Mouse (Mus musculus): ENCODE results near the gene Eme1. TPM values are rescaled to one million over a fixed set of nuclear protein-coding genes. Genes with fewer than 3 reads are reported as not detected.
"Not testable (repeated sequence)": the region's sequence is repeated elsewhere in the genome, so short reads cannot be mapped to it uniquely, and the experiment has no call there.

The Eme1 gene
- polyA plus RNA-seq (2015; fragmentation: Nextera tagmentation; extraction: Ambion mirVana): 6.2 and 6.4 TPM in 2 replicates

DNA sequence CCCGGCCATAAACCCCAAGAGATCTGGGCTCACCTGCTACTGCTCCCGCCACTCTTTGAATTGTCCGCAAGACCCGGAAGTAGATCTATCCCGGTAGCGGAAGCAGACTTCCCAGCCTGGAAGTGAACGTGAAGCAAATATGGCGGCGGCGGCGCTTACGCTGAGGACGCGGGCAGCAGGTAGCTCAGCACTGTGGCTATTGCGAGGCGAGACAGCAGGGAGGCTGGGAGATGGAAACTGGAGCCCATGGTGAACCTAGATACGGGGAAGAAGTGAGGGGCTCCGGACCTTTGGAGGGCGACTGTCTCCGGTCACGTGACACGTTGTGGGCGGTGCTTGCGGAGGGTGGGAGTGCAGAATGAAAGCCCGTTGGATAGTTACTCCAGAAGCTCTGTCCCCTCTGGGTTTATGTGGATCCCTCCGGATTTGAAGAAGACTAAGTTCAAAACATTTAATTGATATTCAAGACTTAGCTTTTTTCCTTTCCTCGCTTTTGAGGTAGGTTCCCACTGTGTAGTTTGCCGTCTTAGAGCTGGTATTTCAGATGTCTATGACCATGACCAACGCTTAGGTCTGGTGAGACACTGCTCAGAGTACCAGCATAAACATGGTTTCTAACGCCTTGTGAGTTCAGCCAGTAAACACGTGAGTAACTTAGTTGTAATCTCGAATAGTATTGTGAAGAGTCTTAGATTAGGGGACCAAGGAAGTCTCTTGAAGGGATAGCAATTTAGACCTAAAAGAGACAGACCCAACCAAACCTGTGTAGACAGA lies at the start of gene Eme1, which contains the start of gene Mrpl27:
Eme1 (minus strand) TSS at position 302 of the 774 bp plus-strand sequence.
Mrpl27 (plus strand) TSS at position 105 of the 774 bp plus-strand sequence.
- Histone ChIP-seq H3K27me3 (no peaks in the 10 kb centered on the region), H3K4me3 (peak within 1 kb of the TSS; percentile 63), H3K27ac (peak within 1 kb of the TSS; percentile 95), H3K4me1 (replicated peaks) (peaks cover 23% of the 10 kb centered on the region), H3K4me2 (peak within 1 kb of the TSS; percentile 82), H3K36me3 (peaks cover 25% of the 10 kb centered on the region), H3K9me3 (no peaks in the 10 kb centered on the region), H3K9ac (peak within 1 kb of the TSS; percentile 72)
- WGBS: 2% methylated on average over 32 of the region's 32 CpGs
- ATAC-seq (ENCODE audit: low FRiP score): peak; percentile 89

- H3K36me3 ChIP-seq: no peaks in the 10 kb centered on the region
- no peak for ATAC-seq (ENCODE audit: low FRiP score)
- no peak overlapping the region for H3K27ac ChIP-seq
- no peak overlapping the region for H3K4me2 ChIP-seq
- no peak overlapping the region for H3K9ac ChIP-seq
- 45% methylated on average over 3 of the region's 3 CpGs for WGBS
- no peaks in the 10 kb centered on the region for H3K27me3 ChIP-seq
- no peaks in the 10 kb centered on the region for H3K9me3 ChIP-seq
- H3K4me1 ChIP-seq (replicated peaks): peaks cover 18% of the 10 kb centered on the region
- no peak overlapping the region for H3K4me3 ChIP-seq
These were observed 48.4 kb upstream of the Eme1 start for GRCm38 (mm10) chr11:94702216-94702610.

- H3K4me3 ChIP-seq: no peak overlapping the region
- ATAC-seq (ENCODE audit: low FRiP score): no peak
- WGBS: 59% methylated on average over 27 of the region's 27 CpGs
These were observed 47.8 kb upstream of the Eme1 start for GRCm38 (mm10) chr11:94701401-94702215.

GRCm38 (mm10) chr11:94699399-94699798 lies 45.6 kb upstream of the Eme1 start:
- H3K36me3 ChIP-seq: no peaks in the 10 kb centered on the region
- ATAC-seq (ENCODE audit: low FRiP score): no peak
- WGBS: 100% methylated on average over 3 of the region's 3 CpGs
- no peaks in the 10 kb centered on the region for H3K9me3 ChIP-seq
- H3K4me3 ChIP-seq: no peak overlapping the region
- no peak overlapping the region for H3K4me2 ChIP-seq
- no peaks in the 10 kb centered on the region for H3K27me3 ChIP-seq
- H3K27ac ChIP-seq: no peak overlapping the region
- no peak overlapping the region for H3K9ac ChIP-seq
- peaks cover 18% of the 10 kb centered on the region for H3K4me1 ChIP-seq (replicated peaks)

More at GRCm38 (mm10) chr11:94701401-94702215, 47.8 kb upstream of the Eme1 start:
- Histone ChIP-seq H3K9me3 (no peaks in the 10 kb centered on the region), H3K9ac (no peak overlapping the region), H3K4me2 (0 out of 2 replicates have a peak overlapping the region, but pooled peaks have one; percentile 3), H3K27me3 (no peaks in the 10 kb centered on the region), H3K27ac (no peak overlapping the region), H3K36me3 (no peaks in the 10 kb centered on the region), H3K4me1 (replicated peaks) (peaks cover 18% of the 10 kb centered on the region)

DNA sequence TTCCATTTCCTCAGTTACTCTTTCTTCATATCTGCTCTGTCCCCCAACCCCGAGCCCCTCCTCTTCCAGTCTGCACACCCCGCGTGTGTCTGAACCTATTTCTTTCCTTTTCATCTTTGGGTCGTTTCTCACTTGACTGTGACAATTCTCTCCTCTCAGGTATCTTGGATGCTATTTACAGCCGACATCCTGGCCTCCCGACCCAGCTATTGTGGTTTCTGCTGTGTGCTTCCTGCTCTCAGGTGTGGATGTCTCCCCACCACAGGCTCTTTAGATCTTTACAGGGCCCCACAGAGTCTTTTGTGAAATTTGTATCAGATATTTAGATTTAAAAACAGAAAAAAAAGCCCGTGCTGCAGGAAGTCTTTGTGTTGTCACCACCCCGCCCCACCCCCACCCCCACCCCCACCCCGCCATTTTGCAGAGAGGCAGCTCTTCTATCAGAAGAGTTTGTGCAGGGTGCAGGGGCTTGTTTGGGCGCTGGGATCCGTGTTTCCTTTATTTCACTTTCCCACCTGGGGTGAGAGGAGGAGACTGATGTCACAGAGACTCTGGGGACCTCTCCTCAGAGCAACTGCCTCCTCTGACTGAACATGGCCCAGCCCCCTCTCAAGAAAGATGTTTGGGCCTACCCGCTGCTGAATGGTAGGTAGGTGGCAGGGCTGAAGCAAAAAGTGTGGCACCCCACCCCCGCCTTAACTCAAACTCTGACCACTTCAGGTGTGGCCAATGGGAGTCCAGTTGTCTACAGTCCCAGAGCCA lies 44.1 kb upstream of the Eme1 start:
- Histone ChIP-seq H3K36me3 (no peaks in the 10 kb centered on the region), H3K4me2 (no peak overlapping the region), H3K27ac (no peak overlapping the region), H3K4me3 (no peak overlapping the region), H3K9ac (no peak overlapping the region), H3K27me3 (no peaks in the 10 kb centered on the region), H3K4me1 (replicated peaks) (peaks cover 18% of the 10 kb centered on the region), H3K9me3 (no peaks in the 10 kb centered on the region)
- 47% methylated on average over 13 of the region's 13 CpGs for WGBS
- ATAC-seq (ENCODE audit: low FRiP score): no peak

GRCm38 (mm10) chr11:94697140-94697539 lies 43.4 kb upstream of the Eme1 start:
- 92% methylated on average over 2 of the region's 2 CpGs for WGBS

DNA sequence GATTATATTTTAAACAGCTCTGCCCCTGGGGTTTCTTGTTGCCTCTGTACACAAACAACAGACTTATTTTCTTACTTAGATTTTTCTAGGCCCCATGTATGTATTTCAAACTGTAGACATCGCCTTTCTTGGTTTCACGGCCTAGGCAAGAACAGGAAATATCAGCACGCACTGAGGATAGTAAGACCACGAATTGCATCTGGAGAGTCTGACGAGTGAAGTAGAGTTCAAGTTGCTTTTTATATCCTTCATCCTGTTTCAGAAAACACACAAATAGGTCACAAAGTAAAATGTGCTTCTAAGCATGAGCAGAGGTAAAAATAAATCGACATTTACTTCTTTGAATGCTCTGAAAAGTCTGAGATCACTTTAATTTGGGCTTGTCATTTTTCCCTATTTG lies 41.7 kb upstream of the Eme1 start:
- no peak for ATAC-seq (ENCODE audit: low FRiP score)
- Histone ChIP-seq H3K36me3 (no peaks in the 10 kb centered on the region), H3K27me3 (no peaks in the 10 kb centered on the region), H3K9me3 (no peaks in the 10 kb centered on the region), H3K4me2 (no peak overlapping the region), H3K27ac (no peak overlapping the region), H3K4me3 (no peak overlapping the region), H3K4me1 (replicated peaks) (0 out of 2 replicates have a peak, but pooled peaks cover 4% of the 10 kb centered on the region), H3K9ac (no peak overlapping the region)
- 80% methylated on average over 6 of the region's 6 CpGs for WGBS

More at GRCm38 (mm10) chr11:94697140-94697539, 43.4 kb upstream of the Eme1 start:
- H3K27ac ChIP-seq: no peak overlapping the region
- no peaks in the 10 kb centered on the region for H3K36me3 ChIP-seq
- H3K9ac ChIP-seq: no peak overlapping the region
- H3K4me1 ChIP-seq (replicated peaks): peaks cover 16% of the 10 kb centered on the region
- H3K27me3 ChIP-seq: no peaks in the 10 kb centered on the region
- no peak overlapping the region for H3K4me3 ChIP-seq
- H3K4me2 ChIP-seq: no peak overlapping the region
- no peak for ATAC-seq (ENCODE audit: low FRiP score)
- no peaks in the 10 kb centered on the region for H3K9me3 ChIP-seq

DNA sequence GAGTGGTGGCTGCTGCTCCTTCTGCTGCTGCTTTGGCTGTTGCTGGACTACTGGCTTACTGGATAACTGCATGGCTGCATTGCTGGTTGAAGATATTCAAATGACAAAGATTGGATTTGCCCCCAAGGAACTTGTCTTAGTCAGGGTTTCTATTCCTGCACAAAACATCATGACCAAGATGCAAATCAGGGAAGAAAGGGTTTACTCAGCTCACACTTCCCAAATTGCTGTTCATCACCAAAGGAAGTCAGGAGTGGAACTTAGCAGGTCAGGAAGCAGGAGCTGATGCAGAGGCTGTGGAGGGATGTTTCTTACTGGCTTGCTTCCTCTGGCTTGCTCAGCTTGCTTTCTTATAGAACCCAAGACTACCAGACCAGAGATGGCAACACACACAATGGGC lies 38.7 kb upstream of the Eme1 start:
- ATAC-seq (ENCODE audit: low FRiP score); H3K36me3 ChIP-seq; H3K4me1 ChIP-seq (replicated peaks); H3K27ac ChIP-seq; H3K4me3 ChIP-seq; H3K9ac ChIP-seq; H3K27me3 ChIP-seq; H3K4me2 ChIP-seq; H3K9me3 ChIP-seq: not testable (repeated sequence)

GRCm38 (mm10) chr11:94687178-94687577 lies 33.4 kb upstream of the Eme1 start:
- Histone ChIP-seq H3K9ac (no peak overlapping the region), H3K9me3 (no peaks in the 10 kb centered on the region), H3K4me2 (no peak overlapping the region), H3K4me1 (replicated peaks) (no peaks in the 10 kb centered on the region), H3K36me3 (no peaks in the 10 kb centered on the region), H3K27ac (no peak overlapping the region), H3K27me3 (no peaks in the 10 kb centered on the region), H3K4me3 (no peak overlapping the region)
- WGBS: 84% methylated on average over 6 of the region's 6 CpGs
- ATAC-seq (ENCODE audit: low FRiP score): no peak

GRCm38 (mm10) chr11:94682427-94682826 lies 28.7 kb upstream of the Eme1 start:
- no peak overlapping the region for H3K4me3 ChIP-seq
- no peak overlapping the region for H3K9ac ChIP-seq
- H3K36me3 ChIP-seq: no peaks in the 10 kb centered on the region
- H3K27ac ChIP-seq: no peak overlapping the region
- no peak for ATAC-seq (ENCODE audit: low FRiP score)
- no peaks in the 10 kb centered on the region for H3K9me3 ChIP-seq
- peaks cover 8% of the 10 kb centered on the region for H3K4me1 ChIP-seq (replicated peaks)
- H3K4me2 ChIP-seq: no peak overlapping the region
- 86% methylated on average over 7 of the region's 7 CpGs for WGBS
- H3K27me3 ChIP-seq: no peaks in the 10 kb centered on the region

DNA sequence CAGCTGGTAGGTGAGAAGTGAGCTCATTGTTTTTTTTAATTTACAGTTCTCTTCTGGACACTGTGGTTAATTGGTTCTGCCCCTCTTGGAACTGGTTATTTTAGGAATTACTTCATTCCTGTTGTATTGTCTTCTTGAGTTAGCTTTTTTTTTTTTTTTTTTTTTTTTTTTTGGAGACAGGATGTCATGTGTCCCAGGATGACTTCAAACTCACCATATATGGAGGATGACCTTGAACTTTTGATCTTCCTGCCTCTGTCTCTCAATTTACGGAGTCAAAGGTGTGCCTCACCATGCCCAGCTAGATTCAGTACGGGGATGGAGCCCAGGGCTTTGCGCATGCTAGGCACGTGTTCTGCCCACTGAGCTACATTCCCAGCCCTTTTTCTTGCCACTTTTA lies 27.9 kb upstream of the Eme1 start:
- peaks cover 9% of the 10 kb centered on the region for H3K4me1 ChIP-seq (replicated peaks)
- no peaks in the 10 kb centered on the region for H3K9me3 ChIP-seq
- H3K4me3 ChIP-seq: no peak overlapping the region
- ATAC-seq (ENCODE audit: low FRiP score): no peak
- no peak overlapping the region for H3K27ac ChIP-seq
- no peak overlapping the region for H3K9ac ChIP-seq
- no peak overlapping the region for H3K4me2 ChIP-seq
- 87% methylated on average over 4 of the region's 4 CpGs for WGBS
- H3K27me3 ChIP-seq: no peaks in the 10 kb centered on the region
- no peaks in the 10 kb centered on the region for H3K36me3 ChIP-seq

DNA sequence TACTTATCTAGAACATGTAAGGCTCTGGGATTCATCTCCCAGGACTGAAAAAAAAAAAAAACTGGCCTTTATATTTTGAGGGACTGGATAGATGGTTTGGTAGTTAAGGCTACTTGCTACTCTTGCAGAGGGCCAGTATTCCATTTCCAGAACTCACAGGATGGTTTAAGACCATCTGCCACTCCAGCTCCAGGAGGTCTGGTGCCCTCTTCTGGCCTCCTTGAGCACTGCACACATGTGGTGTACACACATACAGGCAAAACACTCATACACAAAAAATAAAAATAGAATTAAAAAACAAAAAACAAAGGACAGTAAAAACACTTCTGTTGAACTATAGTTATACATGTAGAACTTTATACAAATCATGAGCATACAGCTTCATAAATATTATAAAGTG lies 26.9 kb upstream of the Eme1 start:
- H3K4me2 ChIP-seq: no peak overlapping the region
- H3K4me3 ChIP-seq: no peak overlapping the region
- no peaks in the 10 kb centered on the region for H3K27me3 ChIP-seq
- no peaks in the 10 kb centered on the region for H3K9me3 ChIP-seq
- H3K27ac ChIP-seq: no peak overlapping the region
- ATAC-seq (ENCODE audit: low FRiP score): no peak
- peaks cover 19% of the 10 kb centered on the region for H3K4me1 ChIP-seq (replicated peaks)
- no peak overlapping the region for H3K9ac ChIP-seq
- H3K36me3 ChIP-seq: no peaks in the 10 kb centered on the region
